Mouse (Mus musculus): ENCODE results near the gene Ech1.

Ech1 gene

GRCm38 (mm10) chr7:28802846-28803588 lies 22.0 kb upstream of the Ech1 start:
- DNase-seq (ENCODE audit: low read depth) = peak; percentile 66

- no peak for DNase-seq (ENCODE audit: low read depth)
These were observed 21.3 kb upstream of the Ech1 start for GRCm38 (mm10) chr7:28803756-28804155.

DNA sequence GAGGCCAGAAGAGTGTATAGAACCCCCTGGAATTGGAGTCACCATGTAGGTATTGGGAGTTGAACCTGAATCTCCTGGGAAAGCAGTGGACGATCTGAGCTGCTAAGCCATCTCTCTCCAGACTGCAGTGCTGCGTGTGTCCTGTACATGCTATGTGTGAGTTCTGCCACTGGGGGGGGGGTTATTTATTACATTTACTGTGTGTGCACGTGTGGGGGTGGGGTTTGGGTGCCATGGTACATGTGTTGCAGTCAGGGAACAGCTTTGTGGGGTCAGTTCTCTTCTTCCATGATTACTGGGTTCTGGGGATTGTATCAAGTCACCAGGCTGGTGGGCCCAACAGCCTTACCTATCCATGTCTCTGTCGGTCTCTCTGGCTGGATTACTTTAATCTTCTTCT lies 18.1 kb upstream of the Ech1 start:
- DNase-seq (ENCODE audit: low read depth) = peak; percentile 83

DNA sequence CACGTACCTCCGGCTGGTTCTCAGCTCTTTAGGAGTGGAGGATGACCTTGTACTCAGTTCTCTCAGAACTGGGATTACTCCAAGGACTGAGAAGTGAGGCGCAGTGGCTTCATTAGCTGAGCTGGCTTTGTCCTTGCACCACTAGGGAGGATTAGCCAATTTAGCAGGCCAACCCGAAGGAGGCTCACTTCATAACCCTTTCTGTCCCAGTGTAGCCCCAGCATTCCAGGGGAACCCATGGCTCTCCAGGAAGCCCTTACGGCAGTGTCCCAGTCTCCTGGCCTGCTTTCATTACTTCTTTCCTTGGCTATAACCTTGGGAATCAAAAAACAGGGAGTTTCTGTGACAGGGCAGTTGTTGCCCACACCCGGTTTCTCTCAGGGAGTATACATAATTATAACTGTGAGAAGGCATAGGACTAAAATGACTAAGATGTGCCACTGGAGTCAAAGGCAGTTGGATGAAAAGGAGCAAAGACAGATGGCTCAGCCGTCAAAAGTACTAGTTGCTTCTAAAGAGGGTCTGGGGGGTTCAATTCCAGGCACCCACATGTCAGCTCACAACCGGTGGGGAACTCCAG lies 17.3 kb upstream of the Ech1 start:
- no peak for DNase-seq (ENCODE audit: low read depth)

GRCm38 (mm10) chr7:28808221-28808941 lies 16.6 kb upstream of the Ech1 start, which contains the start of gene Hnrnpl:
Hnrnpl (plus strand) TSS chr7:28808541.
- peak; percentile 93 for DNase-seq (ENCODE audit: low read depth)

GRCm38 (mm10) chr7:28808957-28809393 lies 16.0 kb upstream of the Ech1 start:
- peak; percentile 97 for DNase-seq (ENCODE audit: low read depth)

DNA sequence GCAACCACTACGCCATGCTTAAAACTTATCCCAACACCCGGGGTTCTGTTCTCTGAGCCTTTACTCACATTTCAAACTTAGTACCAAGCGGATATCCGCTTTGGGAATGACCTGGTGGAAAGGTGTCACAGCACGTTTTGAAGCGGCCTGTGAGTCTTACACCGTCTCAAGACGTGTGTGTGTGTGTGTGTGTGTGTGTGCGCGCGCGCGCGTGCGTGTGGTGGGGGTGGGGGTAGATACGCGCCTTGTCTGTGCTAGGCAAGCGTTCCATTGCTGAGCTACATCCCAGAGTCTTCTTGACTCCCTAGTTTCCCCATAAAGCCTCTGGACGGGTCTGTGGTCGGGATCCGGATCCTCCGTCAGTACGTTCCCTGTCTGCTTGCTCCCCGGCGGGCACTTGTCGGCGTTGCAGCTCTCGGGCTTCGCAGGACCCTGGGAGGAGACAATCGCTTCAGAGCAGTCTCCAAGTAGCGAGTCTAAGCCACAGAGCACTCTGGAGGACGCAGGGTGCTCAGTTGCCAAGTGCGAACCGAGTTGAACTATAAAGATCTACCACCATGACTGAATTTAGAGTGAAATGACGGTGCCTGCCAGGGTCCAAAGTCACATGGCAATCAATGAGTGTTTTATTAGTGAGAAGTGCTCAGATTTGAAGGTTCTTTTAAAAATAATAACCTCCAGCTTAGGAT lies 15.5 kb upstream of the Ech1 start:
- peak; percentile 93 for DNase-seq (ENCODE audit: low read depth)

- DNase-seq (ENCODE audit: low read depth) = peak; percentile 99
These were observed 14.6 kb upstream of the Ech1 start for GRCm38 (mm10) chr7:28810107-28811066.

DNA sequence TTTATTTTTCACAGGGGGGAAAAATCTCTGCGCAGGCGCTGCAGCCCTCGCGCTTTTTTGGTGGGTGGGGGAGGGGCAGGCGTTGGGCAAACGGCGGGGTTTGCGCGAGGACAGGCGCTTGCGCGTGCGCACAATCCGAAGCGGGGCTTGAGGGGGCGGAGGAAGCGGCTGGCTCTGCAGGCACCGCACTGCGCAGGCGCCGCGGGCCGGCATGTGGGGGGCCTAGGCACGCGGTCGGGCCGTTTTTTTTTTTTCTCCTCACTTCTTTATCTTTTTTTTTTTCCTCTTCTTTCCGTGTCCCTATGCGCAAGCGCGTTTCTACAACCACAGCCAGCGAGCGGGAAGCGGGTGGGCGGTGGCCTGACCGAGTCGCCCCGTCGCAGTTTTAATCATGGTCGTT lies 13.8 kb upstream of the Ech1 start:
- DNase-seq (ENCODE audit: low read depth) = peak; percentile 95

DNA sequence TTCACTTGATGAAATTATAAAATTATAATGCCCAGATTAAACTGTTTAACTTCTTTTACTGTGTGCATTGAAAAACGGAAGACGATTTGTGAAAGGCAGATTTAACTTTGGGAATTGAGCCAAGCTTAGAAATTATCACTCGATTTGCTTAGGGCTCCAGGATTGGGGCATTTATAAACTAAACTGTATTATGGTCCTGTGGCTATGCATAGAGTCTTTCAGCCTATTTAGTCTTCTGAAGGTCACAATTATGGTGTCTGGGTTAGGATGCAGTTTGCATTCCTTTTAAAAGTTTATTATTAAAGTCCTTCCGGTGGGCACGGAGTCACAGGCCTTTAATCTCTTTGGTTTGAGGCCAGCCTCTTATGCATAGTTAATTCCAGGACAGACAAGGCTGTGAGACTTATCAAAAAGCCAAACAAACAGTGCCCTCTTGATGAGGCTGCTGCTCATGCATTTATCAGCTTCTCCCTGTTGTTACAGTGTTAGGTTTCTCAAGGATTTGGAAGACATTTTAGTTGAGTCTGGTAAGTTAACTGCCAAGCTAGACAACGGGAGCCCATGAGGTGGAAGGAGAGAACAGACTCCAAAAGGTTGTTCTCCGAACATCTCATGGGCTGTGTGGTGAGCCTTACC lies 13.3 kb upstream of the Ech1 start:
- peak; percentile 51 for DNase-seq (ENCODE audit: low read depth)

GRCm38 (mm10) chr7:28812436-28812835 lies 12.6 kb upstream of the Ech1 start:
- peak; percentile 52 for DNase-seq (ENCODE audit: low read depth)

DNA sequence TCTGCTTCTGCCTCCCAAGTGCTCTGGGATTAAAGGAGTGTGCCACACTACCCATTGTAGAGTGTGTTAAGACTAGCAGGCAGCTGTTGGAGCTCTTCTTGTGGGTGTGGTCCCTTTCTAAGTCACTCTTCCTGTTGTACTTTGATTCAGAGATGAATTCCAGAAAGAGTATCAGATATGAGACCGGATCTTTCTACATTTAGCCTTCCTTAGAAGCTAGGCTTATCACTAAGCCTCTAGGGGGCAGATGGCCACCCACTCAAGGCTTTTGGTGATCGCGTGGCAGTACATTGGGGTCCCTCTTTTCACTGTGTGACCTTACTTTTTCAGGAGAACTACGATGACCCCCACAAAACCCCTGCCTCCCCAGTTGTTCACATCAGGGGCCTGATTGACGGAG lies 12.1 kb upstream of the Ech1 start:
- peak; percentile 62 for DNase-seq (ENCODE audit: low read depth)

- DNase-seq (ENCODE audit: low read depth) = peak; percentile 14
These were observed 10.5 kb upstream of the Ech1 start for GRCm38 (mm10) chr7:28814306-28815034.

- peak; percentile 8 for DNase-seq (ENCODE audit: low read depth)
These were observed 9.8 kb upstream of the Ech1 start for GRCm38 (mm10) chr7:28815230-28815629.

DNA sequence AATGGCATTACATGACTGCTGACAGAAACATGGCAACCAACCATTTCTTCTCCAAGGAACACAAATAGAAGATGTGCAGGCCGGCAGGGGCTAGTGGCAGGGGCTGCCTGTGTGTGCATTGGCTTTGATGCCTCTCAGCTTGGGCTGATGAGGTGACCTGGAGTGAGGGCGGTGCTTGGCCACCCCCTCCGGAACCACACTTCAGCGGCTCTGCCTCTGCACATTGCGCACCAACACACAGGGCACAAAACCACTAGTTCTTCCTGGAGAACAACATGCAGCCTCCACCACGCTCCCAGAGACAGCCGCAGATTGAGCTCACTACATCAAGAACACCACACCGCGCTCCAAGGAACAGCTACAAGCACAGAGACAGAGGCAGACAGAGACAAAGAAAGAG lies 8.8 kb upstream of the Ech1 start:
- DNase-seq (ENCODE audit: low read depth) = peak; percentile 36

DNA sequence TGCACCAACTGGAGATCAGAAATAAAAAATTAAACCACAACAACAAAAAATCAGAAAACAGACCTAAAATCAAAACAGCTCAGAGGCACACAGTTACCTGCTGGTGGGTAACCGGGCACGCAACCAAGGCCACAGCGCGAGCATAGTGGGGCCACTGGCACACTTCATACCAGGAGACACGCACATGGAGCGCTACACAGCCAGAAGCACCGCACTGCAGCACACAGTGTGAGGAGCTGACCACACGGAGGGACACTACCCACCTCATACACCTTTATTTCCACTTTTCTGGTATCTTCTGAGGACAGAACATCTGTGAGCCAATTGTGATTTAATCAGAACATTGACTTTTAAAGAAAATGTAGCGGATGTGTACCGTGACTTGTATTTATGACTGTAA lies 8.1 kb upstream of the Ech1 start:
- peak; percentile 25 for DNase-seq (ENCODE audit: low read depth)

- peak; percentile 31 for DNase-seq (ENCODE audit: low read depth)
These were observed 7.5 kb upstream of the Ech1 start for GRCm38 (mm10) chr7:28817524-28817923.

DNA sequence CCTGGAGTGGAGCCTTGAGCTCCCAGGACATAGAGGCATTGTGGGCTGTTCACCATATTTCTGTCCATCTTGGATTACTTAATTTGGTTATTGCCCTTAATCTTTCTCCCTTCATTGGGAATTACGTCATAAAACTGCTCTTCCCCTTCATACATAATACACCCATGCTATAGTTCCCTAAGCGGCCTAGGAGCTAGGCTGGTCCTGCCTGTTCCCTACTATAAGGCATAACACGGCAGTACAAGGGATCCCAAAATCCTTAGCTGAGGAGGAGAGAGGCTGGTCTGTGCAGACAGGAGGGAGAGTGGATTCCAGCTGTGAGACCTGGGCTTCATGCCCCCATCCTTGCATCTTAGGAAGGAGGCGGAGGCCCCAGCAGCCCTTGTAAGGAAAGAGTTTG lies 7.1 kb upstream of the Ech1 start:
- no peak for DNase-seq (ENCODE audit: low read depth)

DNA sequence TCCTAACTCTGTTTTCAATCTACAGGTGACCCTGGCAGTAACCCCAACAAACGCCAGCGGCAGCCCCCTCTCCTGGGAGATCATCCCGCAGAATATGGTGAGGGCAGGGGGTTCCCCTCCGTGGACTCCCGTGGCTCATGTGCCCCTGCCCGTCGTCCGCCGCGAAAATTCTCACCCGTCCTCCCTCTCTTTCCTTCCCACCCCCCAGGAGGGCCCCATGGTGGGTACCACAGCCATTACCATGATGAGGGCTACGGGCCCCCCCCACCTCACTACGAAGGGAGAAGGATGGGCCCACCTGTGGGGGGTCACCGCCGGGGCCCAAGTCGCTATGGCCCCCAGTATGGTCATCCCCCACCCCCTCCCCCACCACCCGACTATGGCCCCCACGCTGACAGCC lies 6.6 kb upstream of the Ech1 start:
- no peak for DNase-seq (ENCODE audit: low read depth)

DNA sequence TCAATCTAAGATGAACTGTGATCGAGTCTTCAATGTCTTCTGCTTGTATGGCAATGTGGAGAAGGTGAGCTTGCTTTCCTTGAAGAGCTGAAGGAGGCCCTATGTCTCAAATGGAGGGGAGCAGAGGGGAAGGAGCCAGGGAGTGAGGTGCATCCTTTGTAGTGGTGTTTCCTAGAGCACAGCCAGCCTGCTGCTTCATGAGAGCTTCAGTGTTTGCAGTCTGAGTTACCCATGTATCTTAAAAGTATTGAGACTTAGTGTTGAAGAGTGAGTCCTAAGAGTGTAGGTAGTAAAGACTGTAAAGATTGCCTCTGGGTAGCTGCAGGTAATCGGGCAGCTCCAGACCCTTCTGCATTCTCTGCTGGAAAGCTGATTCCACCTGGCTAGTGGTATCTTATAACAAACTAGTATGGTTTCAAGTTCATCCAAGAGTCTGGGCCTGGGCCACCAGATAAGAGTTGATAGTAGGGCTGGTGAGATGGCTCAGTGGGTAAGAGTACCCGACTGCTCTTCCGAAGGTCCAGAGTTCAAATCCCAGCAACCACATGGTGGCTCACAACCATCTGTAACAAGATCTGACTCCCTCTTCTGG lies 6.1 kb upstream of the Ech1 start:
- peak; percentile 23 for DNase-seq (ENCODE audit: low read depth)
